Mouse (Mus musculus) neural tube, embryonic 14.5 days (tissue): ENCODE results near the gene Ubl5. TPM values are rescaled to one million over a fixed set of nuclear protein-coding genes. Genes with fewer than 3 reads are reported as not detected.

Source experiments
- ATAC-seq: fragments of 200-750 bp; cut with Nextera tagmentation; 2 replicates; pipeline ENCODE4 v1.8.0; 2017; ENCODE audit warnings: low read depth, mild to moderate bottlenecking, moderate TSS enrichment, moderate library complexity
- H3K27ac ChIP-seq: fragments of 300-500 bp; sonication (generic); 2 replicates; pipeline ENCODE4 v1.5.1; 2014; ENCODE audit warnings: low read depth, mild to moderate bottlenecking, control low read depth, low read length, moderate library complexity, mixed read lengths
- H3K27me3 ChIP-seq: fragments of 300-500 bp; sonication (generic); 2 replicates; pipeline ENCODE4 v1.6.1; 2014; ENCODE audit warnings: low read length; ENCODE audit not compliant: control insufficient read depth, insufficient read depth
- H3K36me3 ChIP-seq: fragments of 300-500 bp; sonication (generic); 2 replicates; pipeline ENCODE4 v1.6.1; 2014; ENCODE audit warnings: low read length, mixed read lengths; ENCODE audit not compliant: control insufficient read depth, insufficient read depth
- H3K4me1 ChIP-seq: fragments of 300-500 bp; sonication (generic); 2 replicates; pipeline ENCODE4 v1.6.1; 2014; ENCODE audit warnings: low read length; ENCODE audit not compliant: control insufficient read depth, insufficient read depth
- H3K4me2 ChIP-seq: fragments of 300-500 bp; sonication (generic); 2 replicates; pipeline ENCODE4 v1.6.1; 2014; ENCODE audit warnings: mild to moderate bottlenecking, low read depth, low read length, control low read depth
- H3K4me3 ChIP-seq: fragments of 300-500 bp; sonication (generic); 2 replicates; pipeline ENCODE4 v1.5.1; 2014; ENCODE audit warnings: low read depth, low read length, control low read depth, mixed read lengths
- H3K9ac ChIP-seq: fragments of 300-500 bp; sonication (generic); replicated peaks from 2 replicates; pipeline ENCODE4 v1.6.1; 2014; ENCODE audit warnings: low read depth, mild to moderate bottlenecking, control low read depth, low read length, mixed read lengths
- H3K9me3 ChIP-seq: fragments of 300-500 bp; sonication (generic); 2 replicates; pipeline ENCODE4 v1.6.1; 2016; ENCODE audit warnings: low read length; ENCODE audit not compliant: control insufficient read depth
- WGBS: fragments of 180-500 bp; shearing (Covaris S2); extraction: QIAGEN DNeasy Blood & Tissue Kit; methylation state at CpG from one replicate; pipeline ENCODE4 v1.1.7; 2014; 5-methylcytosine and 5-hydroxymethylcytosine counted together
- polyA plus RNA-seq: library from polyadenylated mRNA; unstranded; fragments of >200 nt; fragmentation: Nextera tagmentation; extraction: Ambion mirVana; gene quantifications from 2 replicates; pipeline ENCODE4 v1.2.1, GENCODE M21; 2014

The Ubl5 gene
- 464 and 488 TPM in 2 replicates for polyA plus RNA-seq

DNA sequence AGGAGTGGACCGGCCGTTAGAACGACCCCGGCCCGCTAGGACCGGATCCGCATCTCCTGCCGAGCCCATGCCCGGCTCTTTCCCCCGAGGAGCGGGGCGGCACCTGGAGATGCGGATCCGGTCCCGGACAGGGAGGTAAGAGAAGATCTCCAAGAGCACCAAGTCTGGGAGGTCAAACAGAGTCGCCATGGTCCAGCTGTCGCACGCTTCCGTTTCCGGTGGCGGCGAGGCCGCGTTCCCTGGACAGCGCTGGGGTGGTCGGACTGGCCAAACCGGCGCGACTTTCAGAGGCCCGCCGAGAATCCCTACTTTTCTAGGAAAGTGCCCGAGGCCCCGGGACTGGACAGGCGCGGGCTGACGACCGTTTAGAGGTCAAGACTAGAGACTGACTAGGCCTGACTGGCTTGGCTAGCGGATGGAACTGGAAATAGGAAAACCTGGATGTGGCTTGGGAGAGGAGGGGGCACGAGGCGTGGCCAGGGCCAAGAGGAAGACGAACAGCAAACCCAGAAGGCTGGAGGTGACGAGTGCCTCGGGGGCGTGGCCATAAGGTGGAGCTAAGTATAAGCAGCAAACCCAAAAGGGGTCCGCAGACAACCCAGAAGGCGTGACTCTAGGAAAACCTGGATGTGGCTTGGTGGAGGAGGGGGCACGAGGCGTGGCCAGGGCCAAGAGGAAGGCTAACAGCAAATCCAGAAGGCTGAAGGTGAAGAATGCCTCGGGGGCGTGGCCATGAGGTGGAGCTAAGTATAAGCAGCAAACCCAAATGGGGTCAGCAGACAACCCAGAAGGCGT is at the start of gene Ubl5:
Gene Ubl5, plus strand, starts transcription at position 778 of the 795 bp plus-strand sequence.
- Histone ChIP-seq H3K9me3 (no peaks in the 10 kb centered on the region), H3K4me3 (peak within 1 kb of the TSS; percentile 69), H3K36me3 (peaks cover 11% of the 10 kb centered on the region; the same call in 1 of the 2 replicates), H3K4me1 (peaks cover 23% of the 10 kb centered on the region), H3K9ac (peak within 1 kb of the TSS; percentile 80), H3K27ac (peak within 1 kb of the TSS; percentile 80), H3K27me3 (no peaks in the 10 kb centered on the region), H3K4me2 (peak within 1 kb of the TSS; percentile 68)
- ATAC-seq = peak; percentile 91
- under 1% methylated on average over 49 of the region's 51 CpGs for WGBS

DNA sequence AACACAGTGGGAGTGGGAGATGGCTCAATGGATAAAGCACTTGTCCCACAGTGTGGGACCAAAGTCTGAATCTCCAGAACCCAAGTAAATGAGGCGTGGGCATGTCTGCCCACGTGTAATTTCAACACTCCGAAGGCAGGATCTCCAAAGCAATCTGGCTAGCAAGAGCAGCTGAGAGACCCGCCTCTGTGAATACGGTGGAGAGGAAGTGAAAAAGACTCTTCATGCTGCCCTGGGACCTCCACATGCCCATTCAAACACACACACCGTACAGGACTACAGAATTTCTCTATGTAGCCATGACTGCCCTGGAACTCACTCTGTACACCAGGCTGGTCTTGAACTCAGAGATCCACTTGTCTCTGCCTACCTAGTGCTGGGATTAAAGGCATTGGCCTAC is 41.4 kb upstream of the Ubl5 start:
- Histone ChIP-seq H3K36me3 (peaks cover 6% of the 10 kb centered on the region; the same call in 1 of the 2 replicates), H3K27ac (no peak overlapping the region), H3K4me3 (no peak overlapping the region), H3K4me1 (no peaks in the 10 kb centered on the region), H3K9me3 (no peaks in the 10 kb centered on the region), H3K4me2 (no peak overlapping the region), H3K9ac (no peak overlapping the region), H3K27me3 (no peaks in the 10 kb centered on the region)
- no peak for ATAC-seq
- WGBS = 83% methylated on average over 6 of the region's 6 CpGs

DNA sequence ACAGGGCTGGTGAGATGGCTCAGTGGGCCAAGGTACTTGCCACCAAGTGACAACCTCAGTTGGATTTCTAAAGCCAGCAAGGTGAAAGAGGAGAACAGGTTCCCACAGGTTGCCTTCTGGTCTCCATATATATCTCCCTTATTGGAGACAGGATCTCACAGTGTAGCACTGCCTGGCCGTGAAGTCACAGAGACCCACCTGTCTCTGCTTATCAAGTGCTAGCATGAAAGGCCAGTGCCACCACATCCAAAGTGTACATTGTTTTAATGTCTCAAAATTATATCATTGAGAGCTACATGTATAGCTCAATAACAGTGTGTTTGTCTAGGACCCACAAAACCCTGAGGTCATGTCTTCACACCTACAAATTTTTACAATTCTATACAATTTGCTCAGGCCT is 36.4 kb upstream of the Ubl5 start:
- Histone ChIP-seq H3K27ac (no peak overlapping the region), H3K27me3 (no peaks in the 10 kb centered on the region), H3K4me1 (peaks cover 4% of the 10 kb centered on the region; the same call in 1 of the 2 replicates), H3K9me3 (no peaks in the 10 kb centered on the region), H3K4me3 (peak overlapping the region; percentile 63; the same call in 1 of the 2 replicates), H3K36me3 (no peaks in the 10 kb centered on the region), H3K4me2 (peak overlapping the region; percentile 62; the same call in 1 of the 2 replicates), H3K9ac (no peak overlapping the region; the same call in 1 of the 2 replicates)
- 97% methylated on average over 1 of the region's 1 CpGs for whole genome bisulfite sequencing
- no peak for ATAC-seq

DNA sequence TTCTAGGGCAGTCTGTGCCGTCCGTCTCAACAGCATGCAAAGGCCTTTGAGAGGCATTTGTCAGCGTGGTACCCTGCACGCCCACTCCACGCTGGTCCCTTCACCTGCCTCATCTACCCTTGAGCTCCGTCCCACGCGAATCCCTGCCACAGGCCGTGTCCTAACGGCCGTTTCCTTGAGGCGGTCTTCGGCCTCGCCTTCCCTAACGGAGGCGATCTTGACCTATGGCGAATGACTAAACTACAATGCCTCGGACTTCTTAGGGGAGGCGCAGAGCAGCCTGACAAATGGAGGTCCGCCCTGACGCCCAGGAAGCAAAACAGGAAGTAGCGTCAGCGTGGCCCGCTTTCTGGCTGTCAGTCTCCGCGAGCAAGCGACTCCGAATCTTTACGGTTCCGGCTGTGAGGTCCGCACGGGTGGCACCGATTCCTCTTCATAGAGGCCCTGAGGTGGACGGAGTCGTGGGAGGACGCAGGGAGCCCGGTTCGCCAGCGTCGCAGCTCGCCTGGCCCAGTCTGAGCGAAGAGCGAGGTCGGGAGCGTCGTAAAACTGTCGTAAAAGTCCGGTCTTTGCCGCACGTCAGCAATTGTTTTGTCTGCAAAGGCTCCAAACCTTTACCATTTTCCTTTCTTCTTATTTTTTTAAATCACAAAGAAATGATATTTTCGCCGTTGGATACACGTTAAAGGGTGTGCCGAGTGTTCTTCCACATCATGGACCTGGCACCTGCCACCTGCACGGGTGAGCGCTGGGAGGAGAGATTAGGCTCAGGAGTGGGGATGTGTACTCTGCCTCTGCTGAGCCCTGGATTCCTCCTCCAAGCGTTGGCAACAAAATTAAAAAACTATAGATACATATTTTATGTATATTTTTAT is 35.3 kb upstream of the Ubl5 start:
- no peaks in the 10 kb centered on the region for H3K9me3 ChIP-seq
- peak overlapping the region; percentile 97 for H3K27ac ChIP-seq
- WGBS = under 1% methylated on average over 56 of the region's 57 CpGs
- H3K4me1 ChIP-seq = peaks cover 4% of the 10 kb centered on the region; the same call in 1 of the 2 replicates
- peak overlapping the region; percentile 83 for H3K9ac ChIP-seq
- H3K4me2 ChIP-seq = peak overlapping the region; percentile 62
- no peaks in the 10 kb centered on the region for H3K36me3 ChIP-seq
- peak; percentile 92 for ATAC-seq
- H3K4me3 ChIP-seq = peak overlapping the region; percentile 63
- H3K27me3 ChIP-seq = no peaks in the 10 kb centered on the region

DNA sequence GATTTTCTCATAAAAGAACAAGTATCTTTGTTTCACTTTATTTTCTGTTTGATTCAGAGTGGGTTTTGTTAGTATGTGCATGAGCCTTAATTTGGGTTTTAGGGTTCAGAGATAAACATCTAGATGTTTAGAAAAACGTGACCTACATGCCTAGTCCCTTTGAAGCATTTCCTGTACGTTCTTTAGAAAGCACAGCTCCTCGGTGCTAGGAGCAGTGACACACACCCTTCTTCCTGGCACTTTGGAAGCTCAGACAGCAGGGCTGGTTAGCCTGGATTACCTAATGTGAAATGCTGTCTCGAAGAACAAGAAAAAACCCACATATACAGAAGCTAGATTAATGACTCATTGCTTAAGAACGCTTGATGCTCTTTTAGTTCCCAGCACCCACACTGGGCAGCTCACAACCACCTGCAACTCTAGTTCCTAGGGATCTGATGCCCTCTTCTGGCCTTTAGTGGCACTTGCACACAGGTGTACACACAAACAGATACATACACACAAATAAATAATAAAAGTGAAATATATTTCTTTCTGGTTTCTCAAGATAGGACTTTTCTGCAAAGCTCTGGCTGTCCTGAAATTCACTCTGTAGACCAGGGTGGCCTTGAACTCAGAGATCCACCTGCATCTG is 32.7 kb upstream of the Ubl5 start:
- H3K4me1 ChIP-seq = peaks cover 4% of the 10 kb centered on the region; the same call in 1 of the 2 replicates
- no peak overlapping the region for H3K4me2 ChIP-seq
- H3K4me3 ChIP-seq = no peak overlapping the region
- H3K36me3 ChIP-seq = no peaks in the 10 kb centered on the region
- H3K9me3 ChIP-seq = no peaks in the 10 kb centered on the region
- WGBS = 82% methylated on average over 5 of the region's 5 CpGs
- no peak for ATAC-seq
- no peak overlapping the region for H3K9ac ChIP-seq
- no peak overlapping the region for H3K27ac ChIP-seq
- H3K27me3 ChIP-seq = no peaks in the 10 kb centered on the region

DNA sequence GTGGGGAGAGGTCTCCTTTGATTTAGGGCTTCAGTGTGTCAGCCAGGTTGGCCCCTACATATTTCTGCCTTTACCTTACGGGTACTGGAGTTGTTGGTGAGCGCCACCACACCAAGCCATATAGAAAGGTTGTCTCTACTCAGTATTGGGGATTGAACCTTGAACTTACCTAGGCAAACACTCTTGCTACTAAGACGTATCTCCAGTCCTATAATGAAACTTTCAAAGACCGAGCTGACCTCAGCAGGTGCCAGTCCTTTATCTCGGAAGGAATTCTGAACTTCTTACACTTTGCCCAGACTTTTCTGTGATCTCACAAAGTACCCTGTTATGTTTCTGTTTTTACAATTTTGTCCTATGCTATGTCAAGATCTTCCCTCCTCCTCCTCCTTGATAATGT is 30.7 kb upstream of the Ubl5 start:
- no peak for ATAC-seq
- 82% methylated on average over 5 of the region's 5 CpGs for WGBS

DNA sequence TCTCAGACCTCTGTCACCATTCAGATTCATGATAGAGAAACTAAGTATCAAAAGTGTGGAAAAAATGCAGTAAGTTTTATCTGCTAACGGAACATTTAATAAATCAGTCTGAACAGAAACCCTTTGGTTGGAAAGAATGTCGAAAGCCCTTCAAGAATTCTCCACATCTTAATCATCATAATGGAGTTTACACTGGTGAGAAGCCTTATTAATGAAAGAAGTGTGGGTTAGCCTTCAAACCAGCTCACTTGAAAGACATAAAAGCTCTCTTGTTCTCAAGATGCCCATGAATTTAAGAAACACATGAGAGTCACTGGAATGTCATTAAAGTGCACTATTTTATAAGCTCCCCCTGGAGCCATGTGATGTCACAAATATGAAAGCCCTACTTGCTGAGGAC is 26.0 kb upstream of the Ubl5 start:
- Histone ChIP-seq H3K27me3 (no peaks in the 10 kb centered on the region), H3K4me1 (no peaks in the 10 kb centered on the region), H3K9ac (no peak overlapping the region), H3K4me3 (no peak overlapping the region), H3K9me3 (no peaks in the 10 kb centered on the region), H3K36me3 (no peaks in the 10 kb centered on the region; the same call in 1 of the 2 replicates), H3K4me2 (no peak overlapping the region), H3K27ac (no peak overlapping the region)
- 90% methylated on average over 2 of the region's 2 CpGs for WGBS
- ATAC-seq = no peak

More for the DNA sequence above, 30.7 kb upstream of the Ubl5 start:
- Histone ChIP-seq H3K27me3 (no peaks in the 10 kb centered on the region), H3K36me3 (no peaks in the 10 kb centered on the region; the same call in 1 of the 2 replicates), H3K9ac (no peak overlapping the region), H3K27ac (no peak overlapping the region), H3K4me1 (no peaks in the 10 kb centered on the region), H3K4me3 (no peak overlapping the region), H3K9me3 (no peaks in the 10 kb centered on the region), H3K4me2 (no peak overlapping the region)

DNA sequence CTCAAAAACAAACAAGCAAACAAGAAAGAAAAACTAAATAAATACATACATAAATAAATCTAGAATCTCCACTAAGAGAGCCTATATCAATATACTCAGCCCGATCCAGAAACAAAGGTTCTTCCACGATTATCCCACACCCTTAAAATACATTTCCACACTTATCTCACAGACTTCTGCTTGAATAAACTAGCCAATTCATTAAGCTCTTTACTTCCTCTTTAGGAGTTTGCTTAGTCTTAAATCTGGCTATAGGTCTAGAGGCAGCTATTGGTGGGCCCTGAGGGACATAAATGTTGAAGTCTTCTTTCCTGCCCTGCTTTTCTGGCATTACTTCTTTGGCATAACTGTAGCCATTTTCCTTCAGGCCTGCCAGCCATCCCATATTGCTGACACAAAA is 11.3 kb upstream of the Ubl5 start:
- Histone ChIP-seq H3K27me3 (no peaks in the 10 kb centered on the region), H3K36me3 (no peaks in the 10 kb centered on the region), H3K4me2 (no peak overlapping the region), H3K4me1 (no peaks in the 10 kb centered on the region), H3K4me3 (no peak overlapping the region), H3K27ac (no peak overlapping the region), H3K9ac (no peak overlapping the region), H3K9me3 (no peaks in the 10 kb centered on the region)
- 88% methylated on average over 2 of the region's 2 CpGs for WGBS
- no peak for ATAC-seq
